Mouse (Mus musculus) lung, embryonic 16.5 days (tissue): ENCODE results near the gene Ciart. TPM values are rescaled to one million over a fixed set of nuclear protein-coding genes. Genes with fewer than 3 reads are reported as not detected.
"Not testable (repeated sequence)": the region's sequence is repeated elsewhere in the genome, so short reads cannot be mapped to it uniquely, and the experiment has no call there.

Source experiments
- ATAC-seq: fragments of 200-750 bp; cut with Nextera tagmentation; 2 replicates; pipeline ENCODE4 v1.8.0; 2017; ENCODE audit warnings: low read depth, mild to moderate bottlenecking, moderate library complexity
- H3K27ac ChIP-seq: fragments of 300-500 bp; sonication (generic); 2 replicates; pipeline ENCODE4 v1.5.1; 2014; ENCODE audit warnings: mild to moderate bottlenecking, control low read depth, low read length
- H3K27me3 ChIP-seq: fragments of 300-500 bp; sonication (generic); 2 replicates; pipeline ENCODE4 v1.6.1; 2014; ENCODE audit warnings: low read depth, low read length, mixed read lengths; ENCODE audit not compliant: control insufficient read depth, insufficient read depth
- H3K36me3 ChIP-seq: fragments of 300-500 bp; sonication (generic); 2 replicates; pipeline ENCODE4 v1.6.1; 2014; ENCODE audit warnings: low read length; ENCODE audit not compliant: control insufficient read depth, insufficient read depth
- H3K4me1 ChIP-seq: fragments of 300-500 bp; sonication (generic); replicated peaks from 2 replicates; pipeline ENCODE4 v1.6.1; 2014; ENCODE audit warnings: low read length, mixed read lengths; ENCODE audit not compliant: control insufficient read depth, insufficient read depth
- H3K4me2 ChIP-seq: fragments of 300-500 bp; sonication (generic); 2 replicates; pipeline ENCODE4 v1.6.1; 2014; ENCODE audit warnings: low read depth, low read length, control low read depth
- H3K4me3 ChIP-seq: fragments of 300-500 bp; sonication (generic); 2 replicates; pipeline ENCODE4 v1.5.1; 2014; ENCODE audit warnings: mild to moderate bottlenecking, low read length, control low read depth
- H3K9ac ChIP-seq: fragments of 300-500 bp; sonication (generic); 2 replicates; pipeline ENCODE4 v1.6.1; 2014; ENCODE audit warnings: low read length, control low read depth
- H3K9me3 ChIP-seq: fragments of 300-500 bp; sonication (generic); 2 replicates; pipeline ENCODE4 v1.6.1; 2016; ENCODE audit warnings: low read length; ENCODE audit not compliant: control insufficient read depth
- WGBS: fragments of 180-500 bp; shearing (Covaris S2); extraction: QIAGEN DNeasy Blood & Tissue Kit; methylation state at CpG from one replicate; pipeline ENCODE4 v1.1.7; 2014; 5-methylcytosine and 5-hydroxymethylcytosine counted together
- polyA plus RNA-seq: library from polyadenylated mRNA; unstranded; fragments of >200 nt; fragmentation: Nextera tagmentation; extraction: Ambion mirVana; gene quantifications from 2 replicates; pipeline ENCODE4 v1.2.1, GENCODE M21; 2015

Ciart gene
- polyA plus RNA-seq, 1 experiment from 2014 or later, result 5.1 TPM

DNA sequence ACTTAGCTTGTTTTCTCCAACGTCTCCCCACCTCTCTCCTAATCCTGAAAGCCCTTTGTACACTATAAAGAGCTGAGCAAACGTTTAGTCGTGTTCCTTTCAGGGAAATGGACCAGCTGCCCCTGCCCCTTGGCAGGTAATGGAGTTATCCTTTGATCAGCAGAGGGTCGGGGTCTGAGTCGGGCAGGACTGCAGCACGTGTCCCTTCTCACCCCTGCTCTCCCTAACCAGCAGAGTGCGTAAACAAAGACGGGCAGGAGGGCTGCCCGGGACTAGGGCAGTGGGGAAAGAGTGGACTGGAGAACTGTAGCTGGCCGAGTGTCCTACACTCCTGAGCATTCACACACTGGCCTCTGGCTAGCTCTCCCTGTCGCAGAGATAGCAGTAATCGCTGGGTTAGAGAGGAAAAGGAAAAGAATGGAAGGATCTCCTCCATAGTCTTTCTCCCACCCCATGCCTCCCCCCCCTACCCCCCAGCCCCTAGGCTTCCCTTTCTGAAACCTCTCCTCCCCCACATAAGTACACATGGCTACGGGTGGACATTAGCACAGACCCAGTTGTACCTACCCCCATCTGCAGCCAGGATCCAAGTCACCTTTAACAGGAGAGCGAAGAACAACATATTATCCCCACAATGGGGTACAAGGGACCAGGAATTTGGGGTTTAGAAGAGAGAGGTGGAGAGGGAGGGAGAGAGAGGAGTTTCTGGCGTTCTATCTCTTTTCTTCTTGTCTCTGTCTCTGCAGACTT, 21.9 kb upstream of the Ciart start:
- peaks cover 7% of the 10 kb centered on the region; the same call in 1 of the 2 replicates for H3K27me3 ChIP-seq
- H3K36me3 ChIP-seq, result no peaks in the 10 kb centered on the region
- 0 out of 2 replicates have a peak overlapping the region, but pooled peaks have one; percentile 41 for H3K27ac ChIP-seq
- peaks cover 25% of the 10 kb centered on the region for H3K4me1 ChIP-seq
- H3K9me3 ChIP-seq, result no peaks in the 10 kb centered on the region
- H3K4me3 ChIP-seq, result peak overlapping the region; percentile 27
- peak overlapping the region; percentile 37 for H3K9ac ChIP-seq
- ATAC-seq, result 0 out of 2 replicates have a peak, but pooled peaks have one; percentile 16
- peak overlapping the region; percentile 52 for H3K4me2 ChIP-seq
- WGBS, result 6% methylated on average over 15 of the region's 15 CpGs

- Histone ChIP-seq H3K4me2 (no peak overlapping the region), H3K27me3 (peaks cover 7% of the 10 kb centered on the region; the same call in 1 of the 2 replicates), H3K4me3 (no peak overlapping the region), H3K4me1 (peaks cover 25% of the 10 kb centered on the region), H3K9ac (no peak overlapping the region), H3K36me3 (no peaks in the 10 kb centered on the region), H3K9me3 (no peaks in the 10 kb centered on the region), H3K27ac (no peak overlapping the region)
- no peak for ATAC-seq
- WGBS, result 20% methylated on average over 6 of the region's 6 CpGs
Observed at GRCm38 (mm10) chr3:95902643-95903042, 20.6 kb upstream of the Ciart start.

DNA sequence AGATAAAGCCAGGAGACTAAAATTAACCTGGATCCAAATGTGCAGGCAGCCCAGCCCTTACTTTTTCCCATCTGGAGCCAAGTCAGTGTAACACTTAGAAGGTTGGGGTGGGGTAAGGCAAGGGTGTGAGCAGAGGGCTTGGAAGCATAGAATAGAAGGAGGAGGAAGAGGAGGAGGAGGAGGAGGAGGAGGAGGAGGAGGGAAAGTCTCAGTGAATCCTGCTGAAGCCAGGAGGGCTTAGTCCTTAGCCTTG, 20.2 kb upstream of the Ciart start:
- Histone ChIP-seq H3K36me3 (no peaks in the 10 kb centered on the region), H3K4me3 (no peak overlapping the region), H3K27me3 (peaks cover 7% of the 10 kb centered on the region; the same call in 1 of the 2 replicates), H3K9me3 (no peaks in the 10 kb centered on the region), H3K9ac (no peak overlapping the region), H3K4me1 (peaks cover 25% of the 10 kb centered on the region), H3K27ac (no peak overlapping the region), H3K4me2 (no peak overlapping the region)
- no peak for ATAC-seq

DNA sequence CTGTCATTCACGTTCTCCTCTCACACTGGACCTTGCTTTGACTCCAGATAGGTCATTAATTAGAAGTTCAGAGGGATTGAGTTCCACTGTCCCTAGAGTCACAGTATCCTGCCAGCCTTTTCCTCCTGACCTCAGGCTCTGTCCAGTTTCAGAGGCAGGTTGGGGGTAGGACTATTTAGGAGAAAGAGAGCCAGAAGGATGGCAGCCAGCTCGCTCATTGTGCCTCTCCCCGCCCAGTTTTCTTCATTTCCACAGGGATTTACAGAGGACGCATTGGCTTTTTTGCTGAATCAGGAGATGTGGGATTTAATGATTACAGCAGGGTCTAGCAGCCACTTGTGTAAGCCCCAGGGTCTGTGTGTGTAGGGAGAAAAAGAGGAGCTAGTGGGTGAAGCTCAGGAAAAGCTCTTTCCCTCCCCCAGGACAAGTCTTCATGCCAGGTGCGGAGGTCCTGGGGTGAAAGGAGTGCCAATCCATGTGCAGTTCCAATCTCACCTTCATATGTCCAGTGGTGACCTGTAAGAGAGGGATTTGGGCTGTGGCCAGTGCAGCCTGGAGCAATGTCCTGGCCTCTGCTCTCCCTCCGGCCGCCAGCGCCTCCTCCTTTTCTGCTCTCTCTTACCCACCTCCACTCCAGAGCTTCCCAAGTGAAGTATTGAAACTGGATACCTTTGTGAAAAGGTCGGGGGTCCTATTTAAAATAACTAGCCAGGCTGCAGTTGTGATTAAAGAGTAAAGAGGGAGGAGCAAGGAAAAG, 19.7 kb upstream of the Ciart start:
- ATAC-seq, result no peak
- H3K27ac ChIP-seq, result no peak overlapping the region

GRCm38 (mm10) chr3:95899800-95900524, 17.9 kb upstream of the Ciart start:
- Histone ChIP-seq H3K9me3 (no peaks in the 10 kb centered on the region), H3K4me1 (peaks cover 19% of the 10 kb centered on the region), H3K4me3 (no peak overlapping the region), H3K36me3 (no peaks in the 10 kb centered on the region), H3K4me2 (no peak overlapping the region), H3K27me3 (peaks cover 7% of the 10 kb centered on the region; the same call in 1 of the 2 replicates), H3K27ac (no peak overlapping the region), H3K9ac (no peak overlapping the region)
- WGBS, result 75% methylated on average over 13 of the region's 13 CpGs
- ATAC-seq, result no peak

More for the DNA sequence above, 19.7 kb upstream of the Ciart start:
- peaks cover 7% of the 10 kb centered on the region; the same call in 1 of the 2 replicates for H3K27me3 ChIP-seq
- H3K4me3 ChIP-seq, result no peak overlapping the region
- H3K4me1 ChIP-seq, result peaks cover 25% of the 10 kb centered on the region
- H3K9me3 ChIP-seq, result no peaks in the 10 kb centered on the region
- no peaks in the 10 kb centered on the region for H3K36me3 ChIP-seq
- no peak overlapping the region for H3K9ac ChIP-seq
- WGBS, result 46% methylated on average over 9 of the region's 9 CpGs
- H3K4me2 ChIP-seq, result no peak overlapping the region

DNA sequence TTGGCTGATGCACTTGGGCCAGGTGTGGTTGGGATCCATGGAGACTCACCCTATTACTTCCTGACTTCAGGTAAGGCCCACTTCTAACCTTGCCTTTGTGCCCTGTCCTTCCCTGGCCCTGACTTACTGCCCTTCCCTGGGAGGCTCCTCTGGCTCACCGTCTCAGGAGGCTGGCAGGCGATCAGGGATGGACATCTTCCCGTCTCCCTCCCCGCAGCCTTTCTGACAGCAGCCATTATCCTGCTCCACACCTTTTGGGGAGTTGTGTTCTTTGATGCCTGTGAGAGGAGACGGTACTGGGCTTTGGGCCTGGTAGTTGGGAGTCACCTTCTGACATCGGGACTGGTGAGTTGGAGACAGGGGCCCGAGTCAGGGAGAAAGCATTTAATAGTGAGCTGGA, 13.4 kb upstream of the Ciart start:
- H3K9ac ChIP-seq, H3K9me3 ChIP-seq, H3K4me3 ChIP-seq, H3K36me3 ChIP-seq, H3K27ac ChIP-seq, H3K27me3 ChIP-seq, ATAC-seq: not testable (repeated sequence)
- H3K4me2 ChIP-seq, result peak overlapping the region; percentile 22; the same call in 1 of the 2 replicates
- peaks cover 22% of the 10 kb centered on the region for H3K4me1 ChIP-seq
- 76% methylated on average over 7 of the region's 7 CpGs for WGBS

DNA sequence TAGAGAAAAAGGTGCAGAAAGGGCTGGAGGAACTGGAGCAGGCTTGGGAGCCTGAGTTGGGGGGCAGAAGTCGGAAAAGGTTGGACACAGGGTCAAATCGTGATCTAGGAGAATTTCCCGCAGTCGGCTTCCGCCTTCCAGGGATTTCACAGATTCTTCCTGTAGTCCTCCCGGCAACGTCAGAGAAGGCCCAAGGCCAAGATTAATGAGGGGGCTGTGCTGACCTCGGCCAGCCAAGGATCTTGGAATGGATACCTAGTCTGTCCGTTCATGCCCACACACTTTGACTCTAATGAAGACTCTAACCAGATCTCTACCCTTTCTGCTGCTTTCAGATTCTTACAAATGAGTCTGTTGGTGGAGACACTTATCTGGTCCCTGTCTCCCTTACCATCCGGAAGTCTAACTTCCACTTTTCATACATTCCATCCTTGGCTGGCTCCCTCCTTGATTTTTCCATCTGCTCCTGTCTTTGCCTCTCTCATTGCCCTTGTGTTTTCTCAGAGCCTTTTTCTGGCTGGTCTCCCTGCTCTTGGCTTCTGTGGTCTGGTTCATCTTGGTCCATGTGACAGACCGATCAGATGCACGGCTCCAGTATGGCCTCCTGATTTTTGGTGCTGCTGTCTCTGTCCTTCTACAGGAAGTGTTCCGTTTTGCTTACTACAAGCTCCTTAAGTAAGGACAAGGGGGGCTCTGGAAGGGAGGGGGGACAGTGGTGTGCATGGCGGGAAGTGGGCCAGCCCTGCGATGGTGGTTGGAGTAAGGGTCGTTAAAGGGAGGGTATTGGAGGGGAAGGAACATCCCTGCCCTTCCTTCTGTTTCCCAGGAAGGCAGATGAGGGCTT, 12.5 kb upstream of the Ciart start:
- 6% methylated on average over 15 of the region's 16 CpGs for WGBS
- ATAC-seq, result peak; percentile 17; the same call in 1 of the 2 replicates

DNA sequence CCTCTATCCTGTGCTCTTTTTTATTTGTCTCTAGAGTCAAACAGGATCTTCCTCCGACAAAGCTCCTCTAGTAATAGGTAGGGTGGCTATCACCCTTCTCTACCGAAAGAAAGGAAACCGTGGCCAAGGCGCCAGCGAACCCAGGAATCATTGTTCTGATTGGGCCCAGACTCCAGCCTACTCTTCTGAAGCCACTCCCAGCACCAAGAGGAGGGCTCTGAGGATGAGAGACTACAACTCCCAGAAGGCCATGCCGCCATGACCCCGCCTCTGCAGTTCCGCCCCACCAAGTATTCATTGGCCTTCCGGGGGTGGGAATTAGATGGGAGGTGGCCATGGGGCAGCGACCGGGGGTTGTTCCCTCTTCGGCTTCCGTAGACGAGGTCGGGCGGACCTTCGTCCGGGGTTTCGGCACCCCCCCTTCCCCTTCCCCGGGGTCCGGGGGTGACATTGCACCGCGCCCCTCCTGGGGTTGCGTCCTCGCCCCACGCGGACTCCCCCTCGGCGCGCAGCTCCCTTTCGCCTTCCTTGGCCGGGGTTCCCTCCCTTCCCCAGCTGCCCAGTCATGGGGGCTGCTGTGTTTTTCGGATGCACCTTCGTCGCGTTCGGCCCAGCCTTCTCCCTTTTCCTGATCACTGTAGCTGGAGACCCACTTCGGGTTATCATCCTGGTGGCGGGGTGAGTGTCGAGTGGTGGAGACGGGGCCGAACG, 11.7 kb upstream of the Ciart start, which contains the start of gene Aph1a:
Gene Aph1a, plus strand, starts transcription at position 364 of the 711 bp plus-strand sequence.
- peak within 1 kb of the TSS; percentile 61 for H3K4me3 ChIP-seq
- not testable (repeated sequence) for H3K36me3 ChIP-seq, H3K27me3 ChIP-seq, H3K9me3 ChIP-seq
- peak; percentile 97 for ATAC-seq
- H3K9ac ChIP-seq, result peak within 1 kb of the TSS; percentile 79
- peaks cover 22% of the 10 kb centered on the region for H3K4me1 ChIP-seq
- H3K27ac ChIP-seq, result peak within 1 kb of the TSS; percentile 92
- H3K4me2 ChIP-seq, result peak within 1 kb of the TSS; percentile 78
- WGBS, result 0% methylated on average over 25 of the region's 43 CpGs

More for the DNA sequence above, 12.5 kb upstream of the Ciart start:
- H3K27me3 ChIP-seq, result no peaks in the 10 kb centered on the region
- H3K4me1 ChIP-seq, result peaks cover 22% of the 10 kb centered on the region
- peak overlapping the region; percentile 79 for H3K9ac ChIP-seq
- H3K9me3 ChIP-seq, result no peaks in the 10 kb centered on the region
- H3K4me2 ChIP-seq, result peak overlapping the region; percentile 78
- H3K36me3 ChIP-seq, result no peaks in the 10 kb centered on the region
- H3K27ac ChIP-seq, result peak overlapping the region; percentile 91
- peak overlapping the region; percentile 61 for H3K4me3 ChIP-seq
